Comparison of ENCODE assay signal across 8 mouse cellular contexts in the genomic region with DNA sequence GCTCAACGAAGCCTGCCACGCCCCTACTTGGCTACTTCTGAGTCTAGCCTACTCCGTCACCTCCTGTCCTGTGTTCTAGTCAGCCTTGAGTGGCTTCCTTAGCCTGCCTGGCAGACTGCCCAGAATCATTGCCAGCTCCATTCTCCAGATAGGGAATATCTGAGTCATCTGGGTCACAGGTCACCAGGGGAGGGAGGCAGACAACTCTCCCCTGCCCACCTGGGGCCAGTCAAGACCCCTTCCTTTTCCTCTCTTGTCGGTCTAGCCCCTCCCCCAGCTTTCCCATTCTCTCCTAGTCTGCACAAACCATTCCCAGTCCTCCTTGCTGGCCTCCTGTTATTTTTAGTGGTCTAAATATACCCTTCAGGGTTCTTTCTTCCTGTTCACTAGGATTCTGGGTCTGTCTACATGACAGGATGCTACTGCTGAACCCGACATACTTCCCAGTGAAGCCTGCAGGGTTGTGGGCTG. TPM values are rescaled to one million over a fixed set of nuclear protein-coding genes. Genes with fewer than 3 reads are reported as not detected.
DNase-seq lines count a peak whose midpoint lies in the region; ATAC-seq and TF ChIP-seq lines count a peak whose summit lies in the region.
"Had no signal": no experiment of that assay in that cellular context is flagged by ENCODE, and none has a peak within 500 bp of the region (broad histone marks: within the 10 kb centered on the region; RNA-seq: fewer than 3 reads in every experiment).

No protein-coding gene starts in this region.

- no peak overlapping the region for H3K4me2 ChIP-seq in forebrain, embryonic 15.5 days (replicated peaks)

- ATAC-seq in forebrain, embryonic 15.5 days (replicated peaks), result no peak
- ATAC-seq: hindbrain, postnatal 0 days had no signal

- no peaks in the 10 kb centered on the region for H3K9me3 ChIP-seq in forebrain, embryonic 15.5 days

- intact Hi-C loops in heart, postnatal 36 days (cut with DNase I), result no loop called here

- H3K9ac ChIP-seq in forebrain, embryonic 15.5 days (replicated peaks), result no peak overlapping the region

- no peak for TF ChIP-seq POLR2A in brain, embryonic 14.5 days (IDR thresholded peaks at IDR 0.05; ENCODE audit: borderline replicate concordance, extremely low read depth, insufficient read depth, insufficient read length, poor library complexity, severe bottlenecking)

- DNase-seq in NIH3T3 (ENCODE audit: low read depth), result peak; percentile 76
- peak; percentile 17 for DNase-seq in brain, embryonic 14.5 days (ENCODE audit: low read depth)
- DNase-seq in heart, postnatal 36 days, result peak; percentile 71 to 75
- DNase-seq in lung, adult 18-20 months, result peak; percentile 48 to 61
- no peak for DNase-seq in layer of hippocampus, postnatal 10 days (ENCODE audit: low spot score in 2 of 2)
- no peak for DNase-seq in cerebellum, adult 8-10 months

- no peak for TF ChIP-seq CTCF in brain, embryonic 14.5 days (IDR thresholded peaks at IDR 0.05; ENCODE audit: borderline replicate concordance, extremely low read depth, insufficient read depth, insufficient read length)

- no peaks in the 10 kb centered on the region for H3K27me3 ChIP-seq in forebrain, embryonic 15.5 days

- 73% methylated on average over 5 of the region's 5 CpGs for WGBS in forebrain, embryonic 15.5 days

- no peaks in the 10 kb centered on the region for H3K36me3 ChIP-seq in forebrain, embryonic 15.5 days

- no peaks in the 10 kb centered on the region for H3K4me1 ChIP-seq in forebrain, embryonic 15.5 days

- no peak overlapping the region for H3K27ac ChIP-seq in forebrain, embryonic 15.5 days (replicated peaks)
- H3K27ac ChIP-seq: hindbrain, postnatal 0 days had no signal

- H3K4me3 ChIP-seq in forebrain, embryonic 15.5 days, result no peak overlapping the region

RNA-seq across cellular contexts. Expression of gene Dysf, which starts 50.3 kb away (rescaled TPM):
- 2.8 and 3.9 TPM in 2 replicates for polyA plus RNA-seq in brain, embryonic 14.5 days (2012; rRNA removed)
- 100 to 1,000 TPM; 108 to 112 TPM for total RNA-seq in heart, postnatal 36 days (2021)
- 1 to 10 TPM; 3.5 to 4.0 TPM for total RNA-seq in layer of hippocampus, postnatal 10 days (2021)
- polyA plus RNA-seq in forebrain, embryonic 15.5 days (2015; fragmentation: Nextera tagmentation; extraction: Ambion mirVana), result 1.5 and 1.7 TPM in 2 replicates

Comparison
In these comparisons a context has a peak if more than half of its experiments do, and no peak if none do; other contexts are left out.
1. DNase-seq: peak in NIH3T3 (single experiment), brain, embryonic 14.5 days (single experiment), heart, postnatal 36 days (2 of 2) and lung, adult 18-20 months (2 of 2); none in layer of hippocampus, postnatal 10 days (0 of 2) and cerebellum, adult 8-10 months (single experiment).
2. RNA of gene Dysf, which starts 50.3 kb away (total RNA-seq): 108 to 112 TPM in heart, postnatal 36 days; 3.5 to 4.0 TPM in layer of hippocampus, postnatal 10 days; every median in the first group is over 10 times any median in the second.